Mouse (Mus musculus) bone marrow macrophage, adult 2 months (primary cell): ENCODE results near the gene Speer4a. TPM values are rescaled to one million over a fixed set of nuclear protein-coding genes. Genes with fewer than 3 reads are reported as not detected.
"Not testable (repeated sequence)": the region's sequence is repeated elsewhere in the genome, so short reads cannot be mapped to it uniquely, and the experiment has no call there.

Experiments used
- H3K27ac ChIP-seq: 2 replicates; pipeline ENCODE4 v1.5.1; 2012; ENCODE audit warnings: low read depth, low read length; ENCODE audit not compliant: insufficient read depth
- H3K4me1 ChIP-seq: 2 replicates; pipeline ENCODE4 v1.6.1; 2012; ENCODE audit warnings: low read length; ENCODE audit not compliant: control insufficient read depth, insufficient read depth
- H3K4me3 ChIP-seq: 2 replicates; pipeline ENCODE4 v1.5.1; 2012; ENCODE audit warnings: mild to moderate bottlenecking, low read length, moderate library complexity; ENCODE audit not compliant: insufficient read depth
- CTCF ChIP-seq: IDR thresholded peaks from 2 replicates; pipeline ENCODE4 v1.5.1; 2012; ENCODE audit warnings: low read depth, mild to moderate bottlenecking, low read length, moderate library complexity
- POLR2A ChIP-seq: IDR thresholded peaks from 2 replicates; pipeline ENCODE4 v1.6.1; 2012; ENCODE audit warnings: mild to moderate bottlenecking, low read depth, low read length, borderline replicate concordance
- polyA plus RNA-seq: library from polyadenylated mRNA; stranded (reverse); fragments of >200 nt; gene quantifications from 2 replicates; pipeline ENCODE4 v1.2.4, GENCODE M21; 2012; ENCODE audit not compliant: missing spikeins, insufficient read depth, insufficient read length

Gene Speer4a
- polyA plus RNA-seq: not detected in 2 replicates

- H3K27ac ChIP-seq, H3K4me3 ChIP-seq, H3K4me1 ChIP-seq: not testable (repeated sequence)
These were observed at the start of gene Speer4a for GRCm38 (mm10) chr5:26039458-26039857. TSS of gene Speer4a (minus strand) at chr5:26039558.

GRCm38 (mm10) chr5:26079023-26079422, 39.7 kb upstream of the Speer4a start:
- not testable (repeated sequence) for H3K27ac ChIP-seq, H3K4me1 ChIP-seq, H3K4me3 ChIP-seq

- TF ChIP-seq CTCF (no peak), POLR2A (no peak)
- no peak overlapping the region for H3K27ac ChIP-seq
- no peaks in the 10 kb centered on the region for H3K4me1 ChIP-seq
- H3K4me3 ChIP-seq: no peak overlapping the region
These were observed 31.4 kb upstream of the Speer4a start for GRCm38 (mm10) chr5:26070716-26071115.

- not testable (repeated sequence) for H3K27ac ChIP-seq, H3K4me3 ChIP-seq
These were observed 19.1 kb upstream of the Speer4a start, which contains the start of gene Gm7347 for GRCm38 (mm10) chr5:26058481-26058880. TSS of gene Gm7347 (minus strand) at chr5:26058581.

GRCm38 (mm10) chr5:26022816-26023215, 16.5 kb downstream of the Speer4a start, which contains the start of gene Gm5862:
TSS of gene Gm5862 (minus strand) at chr5:26022916.
- not testable (repeated sequence) for H3K4me3 ChIP-seq, H3K4me1 ChIP-seq, H3K27ac ChIP-seq

More at GRCm38 (mm10) chr5:26058481-26058880, 19.1 kb upstream of the Speer4a start, which contains the start of gene Gm7347:
- not testable (repeated sequence) for H3K4me1 ChIP-seq

GRCm38 (mm10) chr5:26007697-26008096, 31.7 kb downstream of the Speer4a start:
- H3K27ac ChIP-seq, H3K4me3 ChIP-seq, H3K4me1 ChIP-seq: not testable (repeated sequence)

GRCm38 (mm10) chr5:26006937-26007695, 32.2 kb downstream of the Speer4a start:
- not testable (repeated sequence) for H3K4me3 ChIP-seq, H3K4me1 ChIP-seq, H3K27ac ChIP-seq

- not testable (repeated sequence) for H3K4me3 ChIP-seq, H3K27ac ChIP-seq, H3K4me1 ChIP-seq
These were observed 34.7 kb downstream of the Speer4a start, which contains the start of gene Gm1979 for GRCm38 (mm10) chr5:26004698-26005097. TSS of gene Gm1979 (minus strand) at chr5:26004798.

- not testable (repeated sequence) for H3K27ac ChIP-seq, H3K4me1 ChIP-seq, H3K4me3 ChIP-seq
These were observed 50.8 kb downstream of the Speer4a start, which contains the start of gene Gm21698 for GRCm38 (mm10) chr5:25988550-25988949. TSS of gene Gm21698 (minus strand) at chr5:25988650.

Other genes with a start within 250 kb of the Speer4a start
- not detected in 2 replicates for gene Gm21663, start 97.2 kb downstream of the Speer4a start, polyA plus RNA-seq
- gene Gm21671, start 85.1 kb downstream of the Speer4a start, polyA plus RNA-seq: not detected in 2 replicates
- gene Gm21680, start 66.9 kb downstream of the Speer4a start, polyA plus RNA-seq: not detected in 2 replicates
- 0.44 TPM in 1 of 2 replicates, not detected in the other for gene Gm21698, start 50.9 kb downstream of the Speer4a start, polyA plus RNA-seq
- not detected in 2 replicates for gene Gm1979, start 34.8 kb downstream of the Speer4a start, polyA plus RNA-seq
- not detected in 2 replicates for gene Gm5862, start 16.6 kb downstream of the Speer4a start, polyA plus RNA-seq
- gene Gm7347, start 19.0 kb upstream of the Speer4a start, polyA plus RNA-seq: not detected in 2 replicates
- gene Gm10471, start 49.7 kb upstream of the Speer4a start, polyA plus RNA-seq: not detected in 2 replicates
- gene 5031410I06Rik, start 65.8 kb upstream of the Speer4a start, polyA plus RNA-seq: not detected in 2 replicates
- gene Gm10220, start 81.9 kb upstream of the Speer4a start, polyA plus RNA-seq: not detected in 2 replicates
- gene Gm7361, start 218.1 kb upstream of the Speer4a start, polyA plus RNA-seq: not detected in 2 replicates